8 mouse cellular contexts compared by ENCODE assay signal in the genomic region with DNA sequence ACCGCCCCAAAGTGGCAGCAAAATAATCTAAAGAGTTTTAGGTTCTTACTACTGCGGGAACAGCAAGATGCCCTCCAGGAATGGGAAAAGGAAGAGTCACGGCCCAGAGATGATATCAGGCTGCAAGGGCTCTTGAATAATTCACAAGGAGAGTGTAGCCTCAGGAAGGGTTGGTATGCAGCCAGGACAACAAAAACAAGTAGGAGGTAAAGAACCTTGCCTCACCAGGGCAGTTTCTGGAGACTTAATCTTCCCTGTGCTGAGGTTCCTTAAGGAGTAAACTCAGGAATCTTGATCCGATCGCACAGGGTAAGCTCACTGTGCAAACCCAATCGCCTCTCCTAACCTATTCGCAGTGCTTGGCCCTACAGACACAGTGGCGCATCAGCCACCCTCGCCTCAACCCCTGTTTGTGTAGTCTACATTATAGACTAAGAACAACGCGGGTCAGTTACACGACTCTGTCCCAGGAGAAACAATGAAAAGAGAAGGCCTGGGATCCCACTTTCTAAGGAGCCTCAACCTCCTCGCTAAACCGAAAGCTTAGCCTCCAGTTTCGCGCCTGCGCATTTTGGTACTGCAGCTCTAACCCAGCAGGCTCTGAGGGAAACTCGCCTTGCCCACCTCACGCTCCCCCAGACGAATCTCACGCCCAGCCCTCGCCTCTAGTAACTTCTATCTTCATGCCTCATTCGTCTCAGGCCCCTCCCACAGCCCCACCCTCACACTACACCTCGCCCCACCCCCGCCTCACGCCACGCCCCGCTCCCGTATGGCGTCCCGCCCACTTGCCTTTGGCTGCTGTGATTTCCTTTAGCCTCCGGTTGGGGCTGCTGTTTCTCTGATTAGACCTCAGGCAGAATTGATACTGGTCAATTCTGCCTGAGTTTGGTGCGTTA. TPM values are rescaled to one million over a fixed set of nuclear protein-coding genes. Genes with fewer than 3 reads are reported as not detected.
DNase-seq lines count a peak whose midpoint lies in the region; ATAC-seq and TF ChIP-seq lines count a peak whose summit lies in the region.

No protein-coding gene starts in this region.

- H3K27me3 ChIP-seq in forebrain, embryonic 10.5 days (ENCODE audit: poor library complexity, severe bottlenecking), result no peaks in the 10 kb centered on the region
- no peaks in the 10 kb centered on the region for H3K27me3 ChIP-seq in heart, embryonic 15.5 days
- no peaks in the 10 kb centered on the region for H3K27me3 ChIP-seq in liver, embryonic 16.5 days (ENCODE audit: control insufficient read depth, insufficient read depth, low read depth, low read length)
- no peaks in the 10 kb centered on the region for H3K27me3 ChIP-seq in neural tube, embryonic 13.5 days
- H3K27me3 ChIP-seq in testis, adult 2 months (ENCODE audit: control insufficient read depth, insufficient read depth, low read length), result no peaks in the 10 kb centered on the region

- H3K4me2 ChIP-seq in heart, embryonic 15.5 days, result peak overlapping the region; percentile 67
- peak overlapping the region; percentile 87 for H3K4me2 ChIP-seq in liver, embryonic 16.5 days (ENCODE audit: low read depth, low read length)
- peak overlapping the region; percentile 64 for H3K4me2 ChIP-seq in neural tube, embryonic 13.5 days

- H3K4me1 ChIP-seq in forebrain, embryonic 10.5 days, result peaks cover 19% of the 10 kb centered on the region
- H3K4me1 ChIP-seq in heart, embryonic 15.5 days (replicated peaks), result peaks cover 8% of the 10 kb centered on the region
- H3K4me1 ChIP-seq in liver, embryonic 16.5 days (ENCODE audit: control insufficient read depth, low read depth, low read length), result peaks cover 16% of the 10 kb centered on the region
- peaks cover 13% of the 10 kb centered on the region for H3K4me1 ChIP-seq in neural tube, embryonic 13.5 days (replicated peaks)
- peaks cover 7% of the 10 kb centered on the region for H3K4me1 ChIP-seq in testis, adult 2 months (ENCODE audit: control insufficient read depth, insufficient read depth, low read length)

- peak overlapping the region; percentile 67 for H3K9ac ChIP-seq in heart, embryonic 15.5 days
- H3K9ac ChIP-seq in liver, embryonic 16.5 days (ENCODE audit: low read depth, low read length), result peak overlapping the region; percentile 67
- peak overlapping the region; percentile 72 for H3K9ac ChIP-seq in neural tube, embryonic 13.5 days

- peak; percentile 98 for ATAC-seq in heart, embryonic 15.5 days (replicated peaks; ENCODE audit: insufficient number of reproducible peaks, insufficient read depth, low FRiP score, low read depth)
- ATAC-seq in liver, embryonic 16.5 days (ENCODE audit: low read depth), result peak; percentile 96
- peak; percentile 98 for ATAC-seq in neural tube, embryonic 13.5 days (ENCODE audit: low read depth)

- 9% methylated on average over 33 of the region's 33 CpGs for WGBS in forebrain, embryonic 10.5 days
- WGBS in heart, embryonic 15.5 days, result 8% methylated on average over 33 of the region's 33 CpGs
- 7% methylated on average over 33 of the region's 33 CpGs for WGBS in liver, embryonic 16.5 days (ENCODE audit: insufficient replicate concordance)
- 8% methylated on average over 33 of the region's 33 CpGs for WGBS in neural tube, embryonic 13.5 days

- TF ChIP-seq CTCF in testis, adult 2 months (IDR thresholded peaks at IDR 0.05; ENCODE audit: control insufficient read depth, insufficient read depth, insufficient replicate concordance, low read depth, low read length), result peak; percentile 39; the same call in 1 of the 2 replicates

- H3K36me3 ChIP-seq in forebrain, embryonic 10.5 days (replicated peaks), result no peaks in the 10 kb centered on the region
- H3K36me3 ChIP-seq in heart, embryonic 15.5 days, result no peaks in the 10 kb centered on the region
- no peaks in the 10 kb centered on the region for H3K36me3 ChIP-seq in liver, embryonic 16.5 days (ENCODE audit: control insufficient read depth, insufficient read depth)
- no peaks in the 10 kb centered on the region for H3K36me3 ChIP-seq in neural tube, embryonic 13.5 days
- no peaks in the 10 kb centered on the region for H3K36me3 ChIP-seq in testis, adult 2 months (ENCODE audit: control insufficient read depth, insufficient read depth, low read length)

- H3K4me3 ChIP-seq in forebrain, embryonic 10.5 days, result peak overlapping the region; percentile 49
- peak overlapping the region; percentile 53 for H3K4me3 ChIP-seq in heart, embryonic 15.5 days
- H3K4me3 ChIP-seq in liver, embryonic 16.5 days (ENCODE audit: low read depth, low read length), result peak overlapping the region; percentile 64
- H3K4me3 ChIP-seq in neural tube, embryonic 13.5 days, result peak overlapping the region; percentile 41
- peak overlapping the region; percentile 34 for H3K4me3 ChIP-seq in testis, adult 2 months (ENCODE audit: control insufficient read depth, low read depth, low read length)

- H3K9me3 ChIP-seq in forebrain, embryonic 10.5 days, result no peaks in the 10 kb centered on the region
- no peaks in the 10 kb centered on the region for H3K9me3 ChIP-seq in heart, embryonic 15.5 days (replicated peaks)
- no peaks in the 10 kb centered on the region for H3K9me3 ChIP-seq in liver, embryonic 16.5 days (replicated peaks; ENCODE audit: control insufficient read depth, low read length)
- no peaks in the 10 kb centered on the region for H3K9me3 ChIP-seq in neural tube, embryonic 13.5 days

- TF ChIP-seq POLR2A in testis, adult 2 months (IDR thresholded peaks at IDR 0.05; ENCODE audit: control insufficient read depth, low read depth, low read length), result peak; percentile 61

- peak; percentile 86 for DNase-seq in CD8-positive naive resting alpha-beta T cell, adult 2 months (ENCODE audit: low read depth in 2 of 2, low spot score in 2 of 2)
- DNase-seq in c-Kit-positive CD71-negative TER-119-negative erythroid progenitor cells, embryonic 14.5 days (ENCODE audit: low read depth), result peak; percentile 85
- peak; percentile 95 for DNase-seq in forebrain, embryonic 10.5 days (ENCODE audit: extremely low spot score, low spot score)
- DNase-seq in kidney, postnatal 36 days, result peak; percentile 92 to 94

- H3K27ac ChIP-seq in forebrain, embryonic 10.5 days, result peak overlapping the region; percentile 89
- peak overlapping the region; percentile 78 for H3K27ac ChIP-seq in heart, embryonic 15.5 days
- peak overlapping the region; percentile 48 for H3K27ac ChIP-seq in liver, embryonic 16.5 days (ENCODE audit: low read length)
- peak overlapping the region; percentile 82 for H3K27ac ChIP-seq in neural tube, embryonic 13.5 days (replicated peaks)
- H3K27ac ChIP-seq in testis, adult 2 months (ENCODE audit: control insufficient read depth, insufficient read depth, low read depth, low read length), result peak overlapping the region; percentile 24

RNA-seq across cellular contexts. Expression of gene Gba, which starts 6.5 kb away (rescaled TPM):
- 34.2 and 34.7 TPM in 2 replicates for polyA plus RNA-seq in forebrain, embryonic 10.5 days (2016; fragmentation: Nextera tagmentation; extraction: Ambion mirVana)
- 27.3 and 34.7 TPM in 2 replicates for polyA plus RNA-seq in heart, embryonic 15.5 days (2015; fragmentation: Nextera tagmentation; extraction: Ambion mirVana)
- polyA plus RNA-seq in liver, embryonic 16.5 days (2015; fragmentation: Nextera tagmentation; extraction: Ambion mirVana), result 27.5 and 28.0 TPM in 2 replicates
- 48.3 and 50.0 TPM in 2 replicates for polyA plus RNA-seq in neural tube, embryonic 13.5 days (2015; fragmentation: Nextera tagmentation; extraction: Ambion mirVana)
- polyA plus RNA-seq in testis, adult 2 months (2012; rRNA removed), result 17.4 and 19.9 TPM in 2 replicates

RNA-seq across cellular contexts. Expression of gene Fam189b, which starts 13.3 kb away (rescaled TPM):
- polyA plus RNA-seq in forebrain, embryonic 10.5 days (2016; fragmentation: Nextera tagmentation; extraction: Ambion mirVana), result 25.1 and 25.6 TPM in 2 replicates
- polyA plus RNA-seq in heart, embryonic 15.5 days (2015; fragmentation: Nextera tagmentation; extraction: Ambion mirVana), result 10.5 and 19.2 TPM in 2 replicates
- polyA plus RNA-seq in liver, embryonic 16.5 days (2015; fragmentation: Nextera tagmentation; extraction: Ambion mirVana), result 2.0 and 2.4 TPM in 2 replicates
- polyA plus RNA-seq in neural tube, embryonic 13.5 days (2015; fragmentation: Nextera tagmentation; extraction: Ambion mirVana), result 38.9 and 49.9 TPM in 2 replicates
- polyA plus RNA-seq in testis, adult 2 months (2012; rRNA removed), result 5.7 and 7.1 TPM in 2 replicates

RNA-seq across cellular contexts. Expression of gene Thbs3, which starts 18.8 kb away (rescaled TPM):
- 65.8 and 78.2 TPM in 2 replicates for polyA plus RNA-seq in forebrain, embryonic 10.5 days (2016; fragmentation: Nextera tagmentation; extraction: Ambion mirVana)
- 17.5 and 31.4 TPM in 2 replicates for polyA plus RNA-seq in heart, embryonic 15.5 days (2015; fragmentation: Nextera tagmentation; extraction: Ambion mirVana)
- polyA plus RNA-seq in liver, embryonic 16.5 days (2015; fragmentation: Nextera tagmentation; extraction: Ambion mirVana), result 1.3 and 2.0 TPM in 2 replicates
- polyA plus RNA-seq in neural tube, embryonic 13.5 days (2015; fragmentation: Nextera tagmentation; extraction: Ambion mirVana), result 45.6 and 52.8 TPM in 2 replicates
- 66.6 and 73.2 TPM in 2 replicates for polyA plus RNA-seq in testis, adult 2 months (2012; rRNA removed)

RNA-seq across cellular contexts. Expression of gene Scamp3, which starts 19.0 kb away (rescaled TPM):
- 100 and 103 TPM in 2 replicates for polyA plus RNA-seq in forebrain, embryonic 10.5 days (2016; fragmentation: Nextera tagmentation; extraction: Ambion mirVana)
- polyA plus RNA-seq in heart, embryonic 15.5 days (2015; fragmentation: Nextera tagmentation; extraction: Ambion mirVana), result 70.9 and 92.8 TPM in 2 replicates
- polyA plus RNA-seq in liver, embryonic 16.5 days (2015; fragmentation: Nextera tagmentation; extraction: Ambion mirVana), result 47.5 and 49.0 TPM in 2 replicates
- 129 and 135 TPM in 2 replicates for polyA plus RNA-seq in neural tube, embryonic 13.5 days (2015; fragmentation: Nextera tagmentation; extraction: Ambion mirVana)
- polyA plus RNA-seq in testis, adult 2 months (2012; rRNA removed), result 70.9 and 73.0 TPM in 2 replicates

RNA-seq across cellular contexts. Expression of gene Mtx1, which starts 30.7 kb away (rescaled TPM):
- 227 and 242 TPM in 2 replicates for polyA plus RNA-seq in forebrain, embryonic 10.5 days (2016; fragmentation: Nextera tagmentation; extraction: Ambion mirVana)
- 106 and 119 TPM in 2 replicates for polyA plus RNA-seq in heart, embryonic 15.5 days (2015; fragmentation: Nextera tagmentation; extraction: Ambion mirVana)
- polyA plus RNA-seq in liver, embryonic 16.5 days (2015; fragmentation: Nextera tagmentation; extraction: Ambion mirVana), result 94.4 and 95.3 TPM in 2 replicates
- polyA plus RNA-seq in neural tube, embryonic 13.5 days (2015; fragmentation: Nextera tagmentation; extraction: Ambion mirVana), result 157 and 170 TPM in 2 replicates
- 482 and 525 TPM in 2 replicates for polyA plus RNA-seq in testis, adult 2 months (2012; rRNA removed)

Comparison
In these comparisons a context has a peak if more than half of its experiments do, and no peak if none do; other contexts are left out.
1. Peak in every context shown above with its lines: DNase-seq, ATAC-seq, H3K4me3 ChIP-seq and H3K27ac ChIP-seq.
2. H3K27ac ChIP-seq: peak in every context shown above with its lines; median percentile 89 in forebrain, embryonic 10.5 days; 82 in neural tube, embryonic 13.5 days; 78 in heart, embryonic 15.5 days; 48 in liver, embryonic 16.5 days; 24 in testis, adult 2 months.